Mouse (Mus musculus) lung, adult 2 months (tissue): Measurements from ENCODE around the gene Gm6096.

Source experiments
- CTCF ChIP-seq: fragments of 200-500 bp; IDR thresholded peaks from 2 replicates; pipeline ENCODE4 v1.5.1; 2011; ENCODE audit warnings: mild to moderate bottlenecking, low read length, control low read depth; ENCODE audit not compliant: insufficient read depth
- POLR2A ChIP-seq: fragments of 200-500 bp; IDR thresholded peaks from 2 replicates; pipeline ENCODE4 v1.6.1; 2011; ENCODE audit warnings: low read depth, mild to moderate bottlenecking, control low read depth, low read length, borderline replicate concordance; ENCODE audit errors: extremely low read depth

DNA sequence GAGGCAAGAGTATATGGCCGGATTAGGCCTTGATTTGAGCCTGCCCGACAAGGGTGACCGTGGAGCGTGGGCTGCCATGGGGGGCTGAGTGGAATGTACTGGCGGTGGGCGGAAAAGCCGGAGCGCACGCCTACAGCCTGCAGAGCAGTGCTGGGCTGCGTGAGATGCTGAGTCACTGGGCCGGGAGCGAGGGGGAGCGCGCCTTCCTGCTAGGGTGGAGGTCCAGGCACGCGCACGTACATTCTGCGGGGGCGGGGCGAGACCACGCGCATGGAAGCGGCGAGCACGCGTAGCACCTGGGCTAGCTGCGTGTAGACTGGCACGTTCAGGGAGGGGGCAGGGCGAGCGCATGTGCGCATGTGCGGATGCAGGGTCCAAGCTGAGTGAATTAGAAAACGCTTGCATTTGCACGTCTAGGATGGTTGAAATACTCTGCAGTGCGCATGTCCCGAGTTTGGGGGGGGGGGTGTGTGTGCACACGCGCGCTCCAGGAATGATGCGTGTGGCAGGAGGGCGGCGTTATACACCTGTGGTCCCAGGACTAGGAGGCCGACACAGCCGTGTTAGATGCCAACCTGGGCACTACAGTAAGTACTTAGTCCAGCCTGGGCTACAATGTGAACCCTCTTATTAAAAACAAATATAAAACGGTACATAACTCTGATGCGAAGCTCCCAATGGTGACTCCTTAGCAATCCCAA lies 16.8 kb upstream of the Gm6096 start:
- TF ChIP-seq CTCF: no peak
- TF ChIP-seq POLR2A: peak; percentile 78; the same call in 1 of the 2 replicates
